12 mouse cellular contexts compared by ENCODE assay signal in genomic region chr16:14265203-14265920, GRCm38 (mm10). TPM values are rescaled to one million over a fixed set of nuclear protein-coding genes. Genes with fewer than 3 reads are reported as not detected.
A peak's percentile ranks its signal among the peaks of the same experiment; 100 is the strongest.
DNase-seq lines count a peak whose midpoint lies in the region; ATAC-seq and TF ChIP-seq lines count a peak whose summit lies in the region.
"Had no signal": no experiment of that assay in that cellular context is flagged by ENCODE, and none has a peak within 500 bp of the region (broad histone marks: within the 10 kb centered on the region; RNA-seq: fewer than 3 reads in every experiment).

No protein-coding gene starts in this region.

- no peak for DNase-seq in forebrain, embryonic 11.5 days (ENCODE audit: low spot score)
- peak; percentile 15 for DNase-seq in lung, embryonic 14.5 days
- DNase-seq in lung, adult 2 months: no peak
- peak; percentile 17 to 46 for DNase-seq in lung, postnatal 4 days
- DNase-seq in left cerebral cortex, adult 2 months (ENCODE audit: extremely low spot score in 1 of 2, low spot score in 2 of 2): no peak
- DNase-seq: cerebellum, adult 9-10 months had no signal

- ATAC-seq in forebrain, embryonic 15.5 days (replicated peaks): peak; percentile 70
- ATAC-seq in forebrain, embryonic 11.5 days (replicated peaks; ENCODE audit: low FRiP score): no peak
- ATAC-seq in lung, embryonic 14.5 days (ENCODE audit: insufficient read depth): no peak
- no peak for ATAC-seq in kidney, embryonic 14.5 days (ENCODE audit: low FRiP score, low TSS enrichment)

- H3K4me2 ChIP-seq in forebrain, embryonic 15.5 days (replicated peaks): no peak overlapping the region
- no peak overlapping the region for H3K4me2 ChIP-seq in forebrain, embryonic 11.5 days (ENCODE audit: low read depth, low read length, severe bottlenecking)
- no peak overlapping the region for H3K4me2 ChIP-seq in lung, embryonic 14.5 days
- H3K4me2 ChIP-seq in kidney, embryonic 14.5 days (replicated peaks; ENCODE audit: low read depth, low read length): no peak overlapping the region
- H3K4me2 ChIP-seq: limb, embryonic 13.5 days had no signal

- H3K36me3 ChIP-seq in forebrain, embryonic 15.5 days: no peaks in the 10 kb centered on the region
- H3K36me3 ChIP-seq in forebrain, embryonic 11.5 days (ENCODE audit: control insufficient read depth, insufficient read depth, low read length): no peaks in the 10 kb centered on the region
- H3K36me3 ChIP-seq in lung, embryonic 14.5 days (ENCODE audit: insufficient read depth): no peaks in the 10 kb centered on the region
- H3K36me3 ChIP-seq in kidney, embryonic 14.5 days (ENCODE audit: control insufficient read depth, insufficient read depth, low read length): no peaks in the 10 kb centered on the region
- H3K36me3 ChIP-seq: limb, embryonic 13.5 days had no signal

- WGBS in forebrain, embryonic 15.5 days: 39% methylated on average over 4 of the region's 4 CpGs
- 50% methylated on average over 4 of the region's 4 CpGs for WGBS in forebrain, embryonic 11.5 days
- 12% methylated on average over 4 of the region's 4 CpGs for WGBS in lung, embryonic 14.5 days
- WGBS in lung, adult 2 months: 11% methylated on average over 4 of the region's 4 CpGs
- WGBS in kidney, embryonic 14.5 days: 42% methylated on average over 4 of the region's 4 CpGs

- TF ChIP-seq CTCF in lung, embryonic 14.5 days (IDR thresholded peaks at IDR 0.05; ENCODE audit: low read depth): no peak
- no peak for TF ChIP-seq CTCF in lung, adult 2 months (IDR thresholded peaks at IDR 0.05; ENCODE audit: insufficient read depth, low read length)
- no peak for TF ChIP-seq CTCF in bone marrow macrophage, adult 2 months (IDR thresholded peaks at IDR 0.05; ENCODE audit: low read depth, low read length)
- TF ChIP-seq CTCF in left cerebral cortex, adult 2 months (IDR thresholded peaks at IDR 0.05): no peak

- H3K9ac ChIP-seq in forebrain, embryonic 15.5 days (replicated peaks): no peak overlapping the region
- H3K9ac ChIP-seq in forebrain, embryonic 11.5 days (ENCODE audit: low read length): no peak overlapping the region
- H3K9ac ChIP-seq in lung, embryonic 14.5 days: no peak overlapping the region
- H3K9ac ChIP-seq in kidney, embryonic 14.5 days (ENCODE audit: low read depth, low read length): no peak overlapping the region
- H3K9ac ChIP-seq: limb, embryonic 13.5 days had no signal

- no peak for TF ChIP-seq POLR2A in lung, adult 2 months (IDR thresholded peaks at IDR 0.05; ENCODE audit: borderline replicate concordance, extremely low read depth, low read depth, low read length)
- no peak for TF ChIP-seq POLR2A in bone marrow macrophage, adult 2 months (IDR thresholded peaks at IDR 0.05; ENCODE audit: borderline replicate concordance, low read depth, low read length)

- no peak overlapping the region for H3K4me3 ChIP-seq in forebrain, embryonic 15.5 days
- no peak overlapping the region for H3K4me3 ChIP-seq in forebrain, embryonic 11.5 days (ENCODE audit: low read depth, low read length)
- H3K4me3 ChIP-seq in lung, embryonic 14.5 days (ENCODE audit: low read depth, low read length): no peak overlapping the region
- H3K4me3 ChIP-seq in lung, adult 2 months (replicated peaks; ENCODE audit: extremely low read depth, low read depth, low read length): no peak overlapping the region
- no peak overlapping the region for H3K4me3 ChIP-seq in bone marrow macrophage, adult 2 months (ENCODE audit: insufficient read depth, low read length)
- H3K4me3 ChIP-seq in left cerebral cortex, adult 2 months: no peak overlapping the region
- H3K4me3 ChIP-seq in kidney, embryonic 14.5 days (ENCODE audit: low read length): no peak overlapping the region
- H3K4me3 ChIP-seq: layer of hippocampus, adult 2 months; limb, embryonic 13.5 days had no signal

- no peaks in the 10 kb centered on the region; the same call in 1 of the 2 replicates for H3K4me1 ChIP-seq in forebrain, embryonic 15.5 days
- no peaks in the 10 kb centered on the region for H3K4me1 ChIP-seq in forebrain, embryonic 11.5 days (replicated peaks; ENCODE audit: control insufficient read depth, insufficient read depth, low read length)
- H3K4me1 ChIP-seq in lung, embryonic 14.5 days (ENCODE audit: insufficient read depth): no peaks in the 10 kb centered on the region
- H3K4me1 ChIP-seq in lung, adult 2 months (ENCODE audit: control insufficient read depth, insufficient read depth, low read length): peaks cover 10% of the 10 kb centered on the region
- H3K4me1 ChIP-seq in bone marrow macrophage, adult 2 months (ENCODE audit: control insufficient read depth, insufficient read depth, low read length): peaks cover 19% of the 10 kb centered on the region
- no peaks in the 10 kb centered on the region for H3K4me1 ChIP-seq in kidney, embryonic 14.5 days (ENCODE audit: control insufficient read depth, insufficient read depth, low read length)
- H3K4me1 ChIP-seq: limb, embryonic 13.5 days had no signal

- intact Hi-C loops in left cerebral cortex, adult 2 months (cut with DNase I): no loop called here

- no peaks in the 10 kb centered on the region for H3K9me3 ChIP-seq in forebrain, embryonic 15.5 days
- H3K9me3 ChIP-seq in forebrain, embryonic 11.5 days (ENCODE audit: control insufficient read depth, low read length): no peaks in the 10 kb centered on the region
- no peaks in the 10 kb centered on the region for H3K9me3 ChIP-seq in lung, embryonic 14.5 days (ENCODE audit: low read depth, low read length)
- H3K9me3 ChIP-seq in kidney, embryonic 14.5 days (ENCODE audit: control insufficient read depth, low read length): no peaks in the 10 kb centered on the region
- H3K9me3 ChIP-seq: limb, embryonic 13.5 days had no signal

- H3K27me3 ChIP-seq in forebrain, embryonic 15.5 days: no peaks in the 10 kb centered on the region
- H3K27me3 ChIP-seq in forebrain, embryonic 11.5 days (ENCODE audit: control insufficient read depth, insufficient read depth, low read length): no peaks in the 10 kb centered on the region
- H3K27me3 ChIP-seq in lung, embryonic 14.5 days (ENCODE audit: insufficient read depth, low read length): no peaks in the 10 kb centered on the region
- H3K27me3 ChIP-seq in kidney, embryonic 14.5 days (ENCODE audit: control insufficient read depth, insufficient read depth, low read length): no peaks in the 10 kb centered on the region
- H3K27me3 ChIP-seq: limb, embryonic 13.5 days had no signal

- H3K27ac ChIP-seq in forebrain, embryonic 15.5 days (replicated peaks): no peak overlapping the region
- no peak overlapping the region for H3K27ac ChIP-seq in forebrain, embryonic 11.5 days (ENCODE audit: low read depth, low read length)
- H3K27ac ChIP-seq in lung, embryonic 14.5 days (ENCODE audit: low read depth): no peak overlapping the region
- H3K27ac ChIP-seq in bone marrow macrophage, adult 2 months (ENCODE audit: insufficient read depth, low read depth, low read length): peak overlapping the region; percentile 39
- H3K27ac ChIP-seq in left cerebral cortex, adult 2 months: no peak overlapping the region
- no peak overlapping the region for H3K27ac ChIP-seq in kidney, embryonic 14.5 days (ENCODE audit: low read depth, low read length)
- H3K27ac ChIP-seq: layer of hippocampus, adult 2 months; limb, embryonic 13.5 days; macrophage had no signal

RNA-seq across cellular contexts. Expression of gene Myh11, which starts 25.8 kb away (rescaled TPM):
- polyA plus RNA-seq in forebrain, embryonic 15.5 days (2015; fragmentation: Nextera tagmentation; extraction: Ambion mirVana): 0.25 and 0.28 TPM in 2 replicates
- 0.09 and 0.12 TPM in 2 replicates for polyA plus RNA-seq in forebrain, embryonic 11.5 days (2014; fragmentation: Nextera tagmentation; extraction: Ambion mirVana)
- polyA plus RNA-seq in lung, embryonic 14.5 days (2014; fragmentation: Nextera tagmentation; extraction: Ambion mirVana): 67.4 and 69.8 TPM in 2 replicates
- polyA plus RNA-seq in lung, adult 2 months (2012; rRNA removed): 25.1 and 42.6 TPM in 2 replicates
- polyA plus RNA-seq in bone marrow macrophage, adult 2 months (2012; ENCODE audit: insufficient read depth, insufficient read length, missing spikeins): not detected in 2 replicates
- 1 to 10 TPM; 4.7 to 5.0 TPM for total RNA-seq in left cerebral cortex, adult 2 months (2021)
- polyA plus RNA-seq in kidney, embryonic 14.5 days (2014; fragmentation: Nextera tagmentation; extraction: Ambion mirVana): 0.91 and 3.5 TPM in 2 replicates
- polyA plus RNA-seq: macrophage had no signal

RNA-seq across cellular contexts. Expression of gene Fopnl, which starts 51.8 kb away (rescaled TPM):
- polyA plus RNA-seq in forebrain, embryonic 15.5 days (2015; fragmentation: Nextera tagmentation; extraction: Ambion mirVana): 202 and 206 TPM in 2 replicates
- polyA plus RNA-seq in forebrain, embryonic 11.5 days (2014; fragmentation: Nextera tagmentation; extraction: Ambion mirVana): 168 and 174 TPM in 2 replicates
- 160 and 166 TPM in 2 replicates for polyA plus RNA-seq in lung, embryonic 14.5 days (2014; fragmentation: Nextera tagmentation; extraction: Ambion mirVana)
- 21.0 and 33.3 TPM in 2 replicates for polyA plus RNA-seq in lung, adult 2 months (2012; rRNA removed)
- polyA plus RNA-seq in bone marrow macrophage, adult 2 months (2012; ENCODE audit: insufficient read depth, insufficient read length, missing spikeins): 42.1 and 52.6 TPM in 2 replicates
- total RNA-seq in left cerebral cortex, adult 2 months (2021): 10 to 100 TPM; 48.6 to 50.0 TPM
- 166 and 186 TPM in 2 replicates for polyA plus RNA-seq in kidney, embryonic 14.5 days (2014; fragmentation: Nextera tagmentation; extraction: Ambion mirVana)

Comparison
In these comparisons a context has a peak if more than half of its experiments do, and no peak if none do; other contexts are left out.
1. DNase-seq: peak in lung, embryonic 14.5 days (single experiment) and lung, postnatal 4 days (2 of 2); none in forebrain, embryonic 11.5 days (single experiment), lung, adult 2 months (single experiment) and left cerebral cortex, adult 2 months (0 of 2).